Mouse (Mus musculus) embryonic facial prominence, embryonic 10.5 days (tissue): ENCODE measurements around the gene Cpne1. TPM values are rescaled to one million over a fixed set of nuclear protein-coding genes. Genes with fewer than 3 reads are reported as not detected.
A peak's percentile ranks its signal among the peaks of the same experiment; 100 is the strongest.

ENCODE experiments used
- DNase-seq: peaks from one replicate; pipeline ENCODE4 v3.0.0-alpha.2; 2017; ENCODE audit warnings: low spot score
- H3K27ac ChIP-seq: fragments of 300-500 bp; sonication (generic); replicated peaks from 2 replicates; pipeline ENCODE4 v1.5.1; 2016; ENCODE audit warnings: mild to moderate bottlenecking
- H3K27me3 ChIP-seq: fragments of 300-500 bp; sonication (generic); replicated peaks from 2 replicates; pipeline ENCODE4 v1.6.1; 2016; ENCODE audit warnings: low read depth, mild to moderate bottlenecking; ENCODE audit not compliant: poor library complexity, severe bottlenecking
- H3K36me3 ChIP-seq: fragments of 300-500 bp; sonication (generic); replicated peaks from 2 replicates; pipeline ENCODE4 v1.6.1; 2016; ENCODE audit warnings: mild to moderate bottlenecking, moderate library complexity
- H3K4me1 ChIP-seq: fragments of 300-500 bp; sonication (generic); 2 replicates; pipeline ENCODE4 v1.6.1; 2016
- H3K4me3 ChIP-seq: fragments of 300-500 bp; sonication (generic); 2 replicates; pipeline ENCODE4 v1.5.1; 2016; ENCODE audit warnings: mild to moderate bottlenecking, moderate library complexity
- H3K9me3 ChIP-seq: fragments of 300-500 bp; sonication (generic); 2 replicates; pipeline ENCODE4 v1.6.1; 2016; ENCODE audit warnings: mild to moderate bottlenecking
- WGBS: fragments of 180-500 bp; shearing (Covaris S2); methylation state at CpG from one replicate; pipeline ENCODE4 v1.1.7; 2016; 5-methylcytosine and 5-hydroxymethylcytosine counted together
- polyA plus RNA-seq: library from polyadenylated mRNA; unstranded; fragments of >200 nt; fragmentation: Nextera tagmentation; extraction: Ambion mirVana; gene quantifications from 2 replicates; pipeline ENCODE4 v1.2.1, GENCODE M21; 2016

The Cpne1 gene
- 75.6 and 79.6 TPM in 2 replicates for polyA plus RNA-seq

GRCm38 (mm10) chr2:156111358-156112079 lies at the start of gene Cpne1, which contains the start of gene Rbm12:
TSS of gene Cpne1 (minus strand) at chr2:156111965.
TSS of gene Rbm12 (minus strand) at chr2:156111978.
- Histone ChIP-seq H3K4me3 (peak within 1 kb of the TSS; percentile 93), H3K27ac (peak within 1 kb of the TSS; percentile 96), H3K36me3 (peaks cover 30% of the 10 kb centered on the region), H3K27me3 (no peaks in the 10 kb centered on the region), H3K9me3 (no peaks in the 10 kb centered on the region), H3K4me1 (peaks cover 15% of the 10 kb centered on the region)
- under 1% methylated on average over 74 of the region's 74 CpGs for WGBS
- DNase-seq, result peak; percentile 97

GRCm38 (mm10) chr2:156151538-156151937 lies 39.8 kb upstream of the Cpne1 start:
- no peak overlapping the region for H3K27ac ChIP-seq
- no peaks in the 10 kb centered on the region for H3K4me1 ChIP-seq
- no peaks in the 10 kb centered on the region for H3K9me3 ChIP-seq
- peaks cover 100% of the 10 kb centered on the region for H3K36me3 ChIP-seq
- no peaks in the 10 kb centered on the region for H3K27me3 ChIP-seq
- no peak overlapping the region for H3K4me3 ChIP-seq
- no peak for DNase-seq

GRCm38 (mm10) chr2:156147316-156147915 lies 35.7 kb upstream of the Cpne1 start:
- WGBS, result 94% methylated on average over 3 of the region's 3 CpGs
- no peaks in the 10 kb centered on the region for H3K27me3 ChIP-seq
- no peak overlapping the region for H3K27ac ChIP-seq
- H3K4me3 ChIP-seq, result no peak overlapping the region
- peaks cover 64% of the 10 kb centered on the region for H3K36me3 ChIP-seq
- DNase-seq, result no peak
- H3K4me1 ChIP-seq, result peaks cover 21% of the 10 kb centered on the region
- no peaks in the 10 kb centered on the region for H3K9me3 ChIP-seq

- Histone ChIP-seq H3K27me3 (no peaks in the 10 kb centered on the region), H3K4me1 (peaks cover 21% of the 10 kb centered on the region), H3K9me3 (no peaks in the 10 kb centered on the region), H3K36me3 (peaks cover 61% of the 10 kb centered on the region), H3K4me3 (no peak overlapping the region), H3K27ac (no peak overlapping the region)
- no peak for DNase-seq
- 78% methylated on average over 5 of the region's 5 CpGs for WGBS
These were observed 34.7 kb upstream of the Cpne1 start for GRCm38 (mm10) chr2:156146272-156146989.

- peaks cover 57% of the 10 kb centered on the region for H3K36me3 ChIP-seq
- H3K9me3 ChIP-seq, result no peaks in the 10 kb centered on the region
- peaks cover 21% of the 10 kb centered on the region for H3K4me1 ChIP-seq
- H3K27ac ChIP-seq, result no peak overlapping the region
- WGBS, result 67% methylated on average over 11 of the region's 11 CpGs
- H3K4me3 ChIP-seq, result peak overlapping the region; percentile 81; the same call in 1 of the 2 replicates
- DNase-seq, result no peak
- H3K27me3 ChIP-seq, result no peaks in the 10 kb centered on the region
These were observed 33.8 kb upstream of the Cpne1 start for GRCm38 (mm10) chr2:156145486-156146130.

GRCm38 (mm10) chr2:156143953-156144724 lies 32.4 kb upstream of the Cpne1 start, which contains the start of the genes Romo1 and Nfs1:
TSS of gene Romo1 (plus strand) at chr2:156144039.
TSS of gene Nfs1 (minus strand) at chr2:156144186.
- peaks cover 48% of the 10 kb centered on the region for H3K36me3 ChIP-seq
- peak within 1 kb of the TSS; percentile 92 for H3K27ac ChIP-seq
- under 1% methylated on average over 70 of the region's 70 CpGs for whole genome bisulfite sequencing
- peaks cover 21% of the 10 kb centered on the region for H3K4me1 ChIP-seq
- peak within 1 kb of the TSS; percentile 81 for H3K4me3 ChIP-seq
- H3K27me3 ChIP-seq, result no peaks in the 10 kb centered on the region
- no peaks in the 10 kb centered on the region for H3K9me3 ChIP-seq
- DNase-seq, result peak; percentile 98

- peaks cover 46% of the 10 kb centered on the region for H3K36me3 ChIP-seq
- peaks cover 21% of the 10 kb centered on the region for H3K4me1 ChIP-seq
- DNase-seq, result no peak
- H3K27me3 ChIP-seq, result no peaks in the 10 kb centered on the region
- WGBS, result 3% methylated on average over 16 of the region's 16 CpGs
- H3K9me3 ChIP-seq, result no peaks in the 10 kb centered on the region
- H3K4me3 ChIP-seq, result peak overlapping the region; percentile 81
- H3K27ac ChIP-seq, result peak overlapping the region; percentile 92
These were observed 31.6 kb upstream of the Cpne1 start for GRCm38 (mm10) chr2:156143367-156143766.

GRCm38 (mm10) chr2:156142820-156143219 lies 31.1 kb upstream of the Cpne1 start:
- no peak for DNase-seq
- peaks cover 41% of the 10 kb centered on the region for H3K36me3 ChIP-seq
- peaks cover 21% of the 10 kb centered on the region for H3K4me1 ChIP-seq
- H3K27ac ChIP-seq, result no peak overlapping the region
- H3K4me3 ChIP-seq, result peak overlapping the region; percentile 81
- 82% methylated on average over 2 of the region's 2 CpGs for WGBS
- H3K9me3 ChIP-seq, result no peaks in the 10 kb centered on the region
- H3K27me3 ChIP-seq, result no peaks in the 10 kb centered on the region

GRCm38 (mm10) chr2:156135695-156136094 lies 23.9 kb upstream of the Cpne1 start:
- Histone ChIP-seq H3K4me3 (no peak overlapping the region), H3K27me3 (no peaks in the 10 kb centered on the region), H3K36me3 (peaks cover 40% of the 10 kb centered on the region), H3K4me1 (no peaks in the 10 kb centered on the region), H3K9me3 (no peaks in the 10 kb centered on the region), H3K27ac (no peak overlapping the region)
- WGBS, result 87% methylated on average over 6 of the region's 6 CpGs
- no peak for DNase-seq

- WGBS, result 90% methylated on average over 5 of the region's 5 CpGs
- peaks cover 43% of the 10 kb centered on the region for H3K36me3 ChIP-seq
These were observed 22.4 kb upstream of the Cpne1 start for GRCm38 (mm10) chr2:156134161-156134560.

GRCm38 (mm10) chr2:156126992-156127391 lies 15.2 kb upstream of the Cpne1 start, which contains the start of gene Gm28036:
TSS of gene Gm28036 (minus strand) at chr2:156127092.
- no peaks in the 10 kb centered on the region for H3K4me1 ChIP-seq
- H3K27ac ChIP-seq, result no peak within 1 kb of the TSS
- H3K4me3 ChIP-seq, result no peak within 1 kb of the TSS
- 94% methylated on average over 5 of the region's 5 CpGs for WGBS
- no peak for DNase-seq
- no peaks in the 10 kb centered on the region for H3K9me3 ChIP-seq
- peaks cover 67% of the 10 kb centered on the region for H3K36me3 ChIP-seq
- H3K27me3 ChIP-seq, result no peaks in the 10 kb centered on the region

More at GRCm38 (mm10) chr2:156134161-156134560, 22.4 kb upstream of the Cpne1 start:
- H3K27ac ChIP-seq, result no peak overlapping the region
- H3K4me1 ChIP-seq, result no peaks in the 10 kb centered on the region
- no peaks in the 10 kb centered on the region for H3K9me3 ChIP-seq
- DNase-seq, result no peak
- H3K27me3 ChIP-seq, result no peaks in the 10 kb centered on the region
- no peak overlapping the region for H3K4me3 ChIP-seq
